Comparison of ENCODE assay signal across 10 mouse cellular contexts in genomic region chr4:86124374-86124773, GRCm38 (mm10).
A peak's percentile ranks its signal among the peaks of the same experiment; 100 is the strongest.
DNase-seq lines count a peak whose midpoint lies in the region; ATAC-seq lines count a peak whose summit lies in the region.
"Had no signal": no experiment of that assay in that cellular context is flagged by ENCODE, and none has a peak within 500 bp of the region (broad histone marks: within the 10 kb centered on the region; RNA-seq: fewer than 3 reads in every experiment).

No protein-coding gene starts in this region.

- no peaks in the 10 kb centered on the region for H3K36me3 ChIP-seq in kidney, embryonic 15.5 days

- no peak overlapping the region for H3K4me3 ChIP-seq in kidney, embryonic 15.5 days (replicated peaks)
- H3K4me3 ChIP-seq: erythroblast, embryonic 14.5 days had no signal

- no peak overlapping the region for H3K4me2 ChIP-seq in kidney, embryonic 15.5 days

- H3K9me3 ChIP-seq in kidney, embryonic 15.5 days (replicated peaks) = no peaks in the 10 kb centered on the region

- 0 out of 2 replicates have a peak, but pooled peaks have one; percentile 33 for ATAC-seq in kidney, embryonic 15.5 days (replicated peaks; ENCODE audit: low FRiP score)

- no peak for DNase-seq in kidney, adult 18-20 months
- peak; percentile 84 for DNase-seq in adrenal gland, postnatal 14 days
- DNase-seq in embryo, embryonic 10 days (ENCODE audit: low spot score) = peak; percentile 12
- peak; percentile 45 for DNase-seq in layer of hippocampus, adult 9-10 months (ENCODE audit: low spot score)
- peak; percentile 46 to 53 for DNase-seq in right cerebral cortex, adult 2 months (ENCODE audit: low spot score in 2 of 2)
- DNase-seq in thymus, postnatal 0 days (ENCODE audit: low spot score) = no peak
- DNase-seq in spleen, adult 12 weeks (ENCODE audit: low spot score) = no peak

- no peaks in the 10 kb centered on the region for H3K27me3 ChIP-seq in kidney, embryonic 15.5 days

- H3K4me1 ChIP-seq in kidney, embryonic 15.5 days = peaks cover 13% of the 10 kb centered on the region

- peak overlapping the region; percentile 48; the same call in 1 of the 2 replicates for H3K27ac ChIP-seq in kidney, embryonic 15.5 days
- H3K27ac ChIP-seq: liver, embryonic 14.5 days had no signal

- 41% methylated on average over 3 of the region's 3 CpGs for WGBS in kidney, embryonic 15.5 days

- no peak overlapping the region for H3K9ac ChIP-seq in kidney, embryonic 15.5 days
- H3K9ac ChIP-seq: liver, embryonic 14.5 days had no signal

Comparison
In these comparisons a context has a peak if more than half of its experiments do, and no peak if none do; other contexts are left out.
1. DNase-seq: peak in adrenal gland, postnatal 14 days (single experiment), embryo, embryonic 10 days (single experiment), layer of hippocampus, adult 9-10 months (single experiment) and right cerebral cortex, adult 2 months (2 of 2); none in kidney, adult 18-20 months (single experiment), thymus, postnatal 0 days (single experiment) and spleen, adult 12 weeks (single experiment).